Mouse (Mus musculus) E14TG2a.4 (cell line): ENCODE data around the gene Stxbp1.

ENCODE experiments used
- H3K27me3 ChIP-seq: 2 replicates; pipeline ENCODE4 v1.6.1; 2014; ENCODE audit warnings: low read length, control low read depth; ENCODE audit not compliant: insufficient read depth
- H3K36me3 ChIP-seq: 2 replicates; pipeline ENCODE4 v1.6.1; 2014; ENCODE audit warnings: low read length, control low read depth; ENCODE audit not compliant: insufficient read depth
- H3K4me1 ChIP-seq: replicated peaks from 2 replicates; pipeline ENCODE4 v1.6.1; 2014; ENCODE audit warnings: low read depth, low read length, control low read depth
- H3K4me3 ChIP-seq: replicated peaks from 2 replicates; pipeline ENCODE4 v1.5.1; 2014; ENCODE audit warnings: mild to moderate bottlenecking, low read length
- H3K9me3 ChIP-seq: 2 replicates; pipeline ENCODE4 v1.6.1; 2014; ENCODE audit warnings: low read length, control low read depth
- CTCF ChIP-seq: conservative IDR thresholded peaks from 2 replicates; pipeline ENCODE4 v1.5.1; 2014; ENCODE audit warnings: low read length
- NANOG ChIP-seq: IDR thresholded peaks from 2 replicates; pipeline ENCODE4 v1.6.1; 2014; ENCODE audit warnings: borderline replicate concordance, low read length, mixed read lengths
- POU5F1 ChIP-seq: IDR thresholded peaks from 2 replicates; pipeline ENCODE4 v1.6.1; 2014; ENCODE audit warnings: low read length, borderline replicate concordance

Stxbp1 gene

GRCm38 (mm10) chr2:32867354-32867753 lies 20.3 kb upstream of the Stxbp1 start:
- Histone ChIP-seq H3K27me3 (no peaks in the 10 kb centered on the region), H3K4me3 (no peak overlapping the region), H3K36me3 (no peaks in the 10 kb centered on the region), H3K9me3 (no peaks in the 10 kb centered on the region), H3K4me1 (peaks cover 79% of the 10 kb centered on the region)
- TF ChIP-seq CTCF (no peak), NANOG (no peak), POU5F1 (no peak)

GRCm38 (mm10) chr2:32864755-32865154 lies 17.7 kb upstream of the Stxbp1 start:
- peak; percentile 88 for TF ChIP-seq CTCF
- TF ChIP-seq NANOG = no peak

GRCm38 (mm10) chr2:32863317-32863716 lies 16.3 kb upstream of the Stxbp1 start:
- Histone ChIP-seq H3K27me3 (no peaks in the 10 kb centered on the region), H3K36me3 (0 out of 2 replicates have a peak, but pooled peaks cover 3% of the 10 kb centered on the region), H3K4me3 (no peak overlapping the region), H3K4me1 (peaks cover 73% of the 10 kb centered on the region), H3K9me3 (no peaks in the 10 kb centered on the region)
- no peak for TF ChIP-seq NANOG
- no peak for TF ChIP-seq CTCF
- TF ChIP-seq POU5F1 = no peak

More at GRCm38 (mm10) chr2:32864755-32865154, 17.7 kb upstream of the Stxbp1 start:
- Histone ChIP-seq H3K9me3 (no peaks in the 10 kb centered on the region), H3K4me3 (no peak overlapping the region), H3K27me3 (no peaks in the 10 kb centered on the region), H3K36me3 (no peaks in the 10 kb centered on the region), H3K4me1 (peaks cover 75% of the 10 kb centered on the region)

GRCm38 (mm10) chr2:32860799-32861198 lies 13.8 kb upstream of the Stxbp1 start:
- Histone ChIP-seq H3K36me3 (peaks cover 8% of the 10 kb centered on the region), H3K9me3 (no peaks in the 10 kb centered on the region), H3K27me3 (no peaks in the 10 kb centered on the region), H3K4me1 (peaks cover 76% of the 10 kb centered on the region), H3K4me3 (peak overlapping the region; percentile 79)
- TF ChIP-seq NANOG = peak; percentile 60; the same call in 1 of the 2 replicates
- TF ChIP-seq POU5F1 = peak; percentile 78; the same call in 1 of the 2 replicates
- TF ChIP-seq CTCF = no peak

GRCm38 (mm10) chr2:32859622-32860012 lies 12.6 kb upstream of the Stxbp1 start:
- Histone ChIP-seq H3K9me3 (no peaks in the 10 kb centered on the region), H3K4me1 (peaks cover 73% of the 10 kb centered on the region), H3K27me3 (no peaks in the 10 kb centered on the region), H3K4me3 (peak overlapping the region; percentile 79), H3K36me3 (peaks cover 10% of the 10 kb centered on the region)
- TF ChIP-seq CTCF (no peak), NANOG (no peak), POU5F1 (no peak)

GRCm38 (mm10) chr2:32859010-32859621 lies 12.1 kb upstream of the Stxbp1 start:
- TF ChIP-seq NANOG (no peak), CTCF (peak; percentile 81)
- Histone ChIP-seq H3K36me3 (peaks cover 10% of the 10 kb centered on the region), H3K9me3 (no peaks in the 10 kb centered on the region), H3K4me3 (peak overlapping the region; percentile 79), H3K27me3 (no peaks in the 10 kb centered on the region), H3K4me1 (peaks cover 75% of the 10 kb centered on the region)

- TF ChIP-seq CTCF = peak; percentile 97
- TF ChIP-seq NANOG = no peak
- Histone ChIP-seq H3K36me3 (peaks cover 10% of the 10 kb centered on the region), H3K4me1 (peaks cover 73% of the 10 kb centered on the region), H3K9me3 (no peaks in the 10 kb centered on the region), H3K27me3 (no peaks in the 10 kb centered on the region), H3K4me3 (no peak overlapping the region)
Measured at GRCm38 (mm10) chr2:32857584-32857983, 10.5 kb upstream of the Stxbp1 start.

- Histone ChIP-seq H3K4me1 (peaks cover 71% of the 10 kb centered on the region), H3K9me3 (no peaks in the 10 kb centered on the region), H3K36me3 (peaks cover 10% of the 10 kb centered on the region), H3K27me3 (peaks cover 12% of the 10 kb centered on the region), H3K4me3 (no peak overlapping the region)
- TF ChIP-seq NANOG (no peak), CTCF (no peak), POU5F1 (no peak)
Measured at GRCm38 (mm10) chr2:32855790-32856465, 8.9 kb upstream of the Stxbp1 start.
